Mouse (Mus musculus): ENCODE measurements at regions not wholly inside any gene's neighbourhood (a gene's known extent, or its start where the extent isn't known, plus 50 kb on each side); places are given as distances from the start of the nearest gene placed in this dataset.

DNA sequence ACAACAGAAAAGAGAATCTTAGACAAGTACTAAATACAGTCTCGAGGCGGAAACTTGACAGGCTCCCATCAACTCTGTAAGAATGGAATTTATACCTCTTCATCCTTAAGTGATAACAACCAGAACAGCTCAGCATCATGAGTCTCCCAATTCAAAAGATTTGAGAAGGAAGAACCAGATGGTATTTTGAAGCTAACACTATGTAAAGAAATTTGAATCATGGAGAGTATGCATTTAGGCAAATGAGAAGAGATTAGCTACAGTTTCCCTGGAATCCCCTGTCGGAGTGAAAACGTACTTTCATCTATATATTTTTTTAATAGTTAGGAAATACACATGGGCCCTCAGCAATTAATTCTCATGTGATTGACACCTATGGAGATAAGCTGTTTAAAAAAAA, 140.9 kb downstream of the Nrip1 start:
- H3K4me1 ChIP-seq (ENCODE audit: insufficient read depth, low read depth, low read length), result no peaks in the 10 kb centered on the region
- no peaks in the 10 kb centered on the region for H3K9me3 ChIP-seq (replicated peaks)
- H3K36me3 ChIP-seq (replicated peaks), result no peaks in the 10 kb centered on the region
- DNase-seq (ENCODE audit: low spot score), result no peak
- TF ChIP-seq GATA1 (IDR thresholded peaks at IDR 0.05; ENCODE audit: borderline replicate concordance, low read length) (no peak), POLR2AphosphoS5 (IDR thresholded peaks at IDR 0.05; ENCODE audit: insufficient replicate concordance, low read depth, low read length) (no peak), GATA2 (IDR thresholded peaks at IDR 0.05; ENCODE audit: borderline replicate concordance, low read depth, low read length) (no peak), CTCF (IDR thresholded peaks at IDR 0.05; ENCODE audit: low read depth, low read length) (no peak), TAL1 (conservative IDR thresholded peaks at IDR 0.05; ENCODE audit: low read depth, low read length) (no peak)
- no peak for ATAC-seq (ENCODE audit: extremely low read depth, insufficient number of reproducible peaks, low FRiP score, poor library complexity, severe bottlenecking)
- H3K27me3 ChIP-seq (ENCODE audit: insufficient read depth, low read length), result peaks cover 10% of the 10 kb centered on the region; the same call in 1 of the 2 replicates
- H3K4me3 ChIP-seq (ENCODE audit: low read depth, low read length), result no peak overlapping the region

GRCm38 (mm10) chr16:76232174-76232573, 141.5 kb downstream of the Nrip1 start:
- Histone ChIP-seq H3K27me3 (ENCODE audit: insufficient read depth, low read length) (peaks cover 10% of the 10 kb centered on the region; the same call in 1 of the 2 replicates), H3K36me3 (replicated peaks) (no peaks in the 10 kb centered on the region), H3K9me3 (replicated peaks) (no peaks in the 10 kb centered on the region), H3K4me1 (ENCODE audit: insufficient read depth, low read depth, low read length) (no peaks in the 10 kb centered on the region), H3K4me3 (ENCODE audit: low read depth, low read length) (no peak overlapping the region)
- DNase-seq (ENCODE audit: low spot score), result no peak
- no peak for ATAC-seq (ENCODE audit: extremely low read depth, insufficient number of reproducible peaks, low FRiP score, poor library complexity, severe bottlenecking)
- no peak for TF ChIP-seq CTCF (IDR thresholded peaks at IDR 0.05; ENCODE audit: low read depth, low read length)
- no peak for TF ChIP-seq TAL1 (conservative IDR thresholded peaks at IDR 0.05; ENCODE audit: low read depth, low read length)
- no peak for TF ChIP-seq GATA1 (IDR thresholded peaks at IDR 0.05; ENCODE audit: borderline replicate concordance, low read length)
- TF ChIP-seq POLR2AphosphoS5 (IDR thresholded peaks at IDR 0.05; ENCODE audit: insufficient replicate concordance, low read depth, low read length), result no peak
- no peak for TF ChIP-seq GATA2 (IDR thresholded peaks at IDR 0.05; ENCODE audit: borderline replicate concordance, low read depth, low read length)

DNA sequence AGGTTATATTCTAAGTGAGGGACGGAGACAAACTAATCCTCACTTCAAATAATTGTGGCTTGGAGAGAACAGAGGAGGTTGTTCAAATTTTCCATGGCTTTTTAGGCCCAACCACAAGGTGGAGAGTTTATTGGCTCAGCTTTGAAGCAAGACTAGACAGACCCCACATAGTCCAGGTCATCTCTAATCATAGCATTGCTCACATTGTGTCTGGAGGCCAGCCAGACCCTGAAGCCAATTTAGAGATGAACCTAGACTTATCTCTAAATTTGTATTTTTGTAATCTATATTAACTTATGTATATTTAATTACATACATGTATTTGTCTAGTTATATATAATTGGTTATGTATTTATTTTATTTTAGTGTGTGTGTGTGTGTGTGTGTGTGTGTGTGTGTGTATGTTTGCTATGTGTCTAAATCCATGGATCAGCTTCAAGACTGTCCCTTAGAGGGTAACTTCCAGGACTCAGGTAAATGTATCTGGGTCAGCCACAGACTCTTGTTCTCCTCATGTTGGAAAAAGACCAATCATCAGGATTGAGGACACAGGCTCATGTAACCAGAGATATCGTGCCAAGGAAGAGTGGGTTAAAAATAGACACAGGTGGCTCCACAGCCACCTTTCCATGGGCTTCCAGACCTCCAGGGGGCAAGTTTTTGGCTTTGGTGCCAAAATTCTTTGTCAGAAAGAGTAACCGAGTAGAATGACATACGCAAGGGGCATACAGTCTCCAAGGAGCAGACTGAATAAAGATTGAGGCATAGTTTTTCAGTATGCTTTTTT, 142.9 kb downstream of the Nrip1 start:
- H3K9me3 ChIP-seq (replicated peaks), result no peaks in the 10 kb centered on the region

DNA sequence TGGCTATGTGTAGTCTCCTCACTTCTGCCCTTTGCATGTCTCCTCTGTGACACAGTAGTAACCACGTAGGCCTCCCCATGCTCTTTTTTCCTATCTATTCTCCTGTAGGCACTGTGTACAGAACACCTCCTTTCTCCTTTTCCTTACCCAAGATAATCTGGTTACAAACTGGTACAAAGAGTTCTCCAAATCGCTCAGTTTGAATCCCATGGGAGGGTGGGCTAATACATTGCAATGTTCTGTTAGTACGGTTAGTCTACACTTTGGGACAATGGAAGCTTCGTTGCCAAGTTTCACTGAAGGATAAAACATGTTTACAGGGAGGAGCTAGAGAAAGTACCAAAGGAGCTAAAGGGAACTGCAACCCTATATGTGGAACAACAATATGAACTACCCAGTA, 145.2 kb downstream of the Nrip1 start:
- H3K36me3 ChIP-seq (replicated peaks), result no peaks in the 10 kb centered on the region
- TF ChIP-seq GATA1 (IDR thresholded peaks at IDR 0.05; ENCODE audit: borderline replicate concordance, low read length), result no peak
- no peak for TF ChIP-seq CTCF (IDR thresholded peaks at IDR 0.05; ENCODE audit: low read depth, low read length)
- no peak for TF ChIP-seq GATA2 (IDR thresholded peaks at IDR 0.05; ENCODE audit: borderline replicate concordance, low read depth, low read length)
- TF ChIP-seq POLR2AphosphoS5 (IDR thresholded peaks at IDR 0.05; ENCODE audit: insufficient replicate concordance, low read depth, low read length), result no peak
- no peak for TF ChIP-seq TAL1 (conservative IDR thresholded peaks at IDR 0.05; ENCODE audit: low read depth, low read length)
- H3K9me3 ChIP-seq (replicated peaks), result no peaks in the 10 kb centered on the region
- peaks cover 11% of the 10 kb centered on the region for H3K27me3 ChIP-seq (ENCODE audit: insufficient read depth, low read length)
- H3K4me1 ChIP-seq (ENCODE audit: insufficient read depth, low read depth, low read length), result no peaks in the 10 kb centered on the region
- no peak for DNase-seq (ENCODE audit: low spot score)
- ATAC-seq (ENCODE audit: extremely low read depth, insufficient number of reproducible peaks, low FRiP score, poor library complexity, severe bottlenecking), result no peak
- no peak overlapping the region for H3K4me3 ChIP-seq (ENCODE audit: low read depth, low read length)

More for the DNA sequence above, 142.9 kb downstream of the Nrip1 start:
- Histone ChIP-seq H3K36me3 (replicated peaks) (no peaks in the 10 kb centered on the region), H3K4me1 (ENCODE audit: insufficient read depth, low read depth, low read length) (no peaks in the 10 kb centered on the region), H3K4me3 (ENCODE audit: low read depth, low read length) (no peak overlapping the region), H3K27me3 (ENCODE audit: insufficient read depth, low read length) (peaks cover 15% of the 10 kb centered on the region)
- DNase-seq (ENCODE audit: low spot score) (no peak), ATAC-seq (ENCODE audit: extremely low read depth, insufficient number of reproducible peaks, low FRiP score, poor library complexity, severe bottlenecking) (no peak)
- TF ChIP-seq POLR2AphosphoS5 (IDR thresholded peaks at IDR 0.05; ENCODE audit: insufficient replicate concordance, low read depth, low read length) (no peak), GATA2 (IDR thresholded peaks at IDR 0.05; ENCODE audit: borderline replicate concordance, low read depth, low read length) (no peak), GATA1 (IDR thresholded peaks at IDR 0.05; ENCODE audit: borderline replicate concordance, low read length) (no peak), CTCF (IDR thresholded peaks at IDR 0.05; ENCODE audit: low read depth, low read length) (no peak), TAL1 (conservative IDR thresholded peaks at IDR 0.05; ENCODE audit: low read depth, low read length) (no peak)

DNA sequence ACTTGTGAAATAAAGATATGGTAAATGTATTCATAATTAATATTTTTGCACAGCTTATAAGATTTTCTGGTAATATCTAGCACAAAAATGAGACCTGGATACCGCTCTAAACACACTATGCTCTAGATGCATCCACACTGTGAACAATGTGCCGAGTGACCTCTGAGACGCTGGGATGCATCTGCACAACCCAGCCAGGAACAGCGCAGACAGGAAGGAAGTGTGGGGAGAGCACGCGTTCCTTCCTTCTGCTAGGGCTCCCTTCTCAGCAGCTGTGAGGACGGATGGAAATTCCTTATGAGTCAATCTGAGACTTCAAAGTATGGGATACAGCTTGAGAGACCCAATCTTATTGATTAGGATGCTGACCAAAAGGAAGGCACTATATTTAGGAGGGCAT, 147.2 kb downstream of the Nrip1 start:
- Histone ChIP-seq H3K4me1 (ENCODE audit: insufficient read depth, low read depth, low read length) (no peaks in the 10 kb centered on the region), H3K4me3 (ENCODE audit: low read depth, low read length) (no peak overlapping the region), H3K9me3 (replicated peaks) (no peaks in the 10 kb centered on the region), H3K36me3 (replicated peaks) (no peaks in the 10 kb centered on the region), H3K27me3 (ENCODE audit: insufficient read depth, low read length) (peaks cover 11% of the 10 kb centered on the region)
- no peak for ATAC-seq (ENCODE audit: extremely low read depth, insufficient number of reproducible peaks, low FRiP score, poor library complexity, severe bottlenecking)
- DNase-seq (ENCODE audit: low spot score), result no peak
- TF ChIP-seq POLR2AphosphoS5 (IDR thresholded peaks at IDR 0.05; ENCODE audit: insufficient replicate concordance, low read depth, low read length) (no peak), CTCF (IDR thresholded peaks at IDR 0.05; ENCODE audit: low read depth, low read length) (no peak), TAL1 (conservative IDR thresholded peaks at IDR 0.05; ENCODE audit: low read depth, low read length) (no peak), GATA1 (IDR thresholded peaks at IDR 0.05; ENCODE audit: borderline replicate concordance, low read length) (no peak), GATA2 (IDR thresholded peaks at IDR 0.05; ENCODE audit: borderline replicate concordance, low read depth, low read length) (no peak)

GRCm38 (mm10) chr16:76225587-76226226, 147.9 kb downstream of the Nrip1 start:
- no peak overlapping the region for H3K4me3 ChIP-seq (ENCODE audit: low read depth, low read length)
- no peak for TF ChIP-seq TAL1 (conservative IDR thresholded peaks at IDR 0.05; ENCODE audit: low read depth, low read length)
- no peak for TF ChIP-seq GATA2 (IDR thresholded peaks at IDR 0.05; ENCODE audit: borderline replicate concordance, low read depth, low read length)
- TF ChIP-seq CTCF (IDR thresholded peaks at IDR 0.05; ENCODE audit: low read depth, low read length), result no peak
- TF ChIP-seq POLR2AphosphoS5 (IDR thresholded peaks at IDR 0.05; ENCODE audit: insufficient replicate concordance, low read depth, low read length), result no peak
- no peak for TF ChIP-seq GATA1 (IDR thresholded peaks at IDR 0.05; ENCODE audit: borderline replicate concordance, low read length)
- no peak for ATAC-seq (ENCODE audit: extremely low read depth, insufficient number of reproducible peaks, low FRiP score, poor library complexity, severe bottlenecking)

More at GRCm38 (mm10) chr16:76225587-76226226, 147.9 kb downstream of the Nrip1 start:
- Histone ChIP-seq H3K36me3 (replicated peaks) (no peaks in the 10 kb centered on the region), H3K27me3 (ENCODE audit: insufficient read depth, low read length) (peaks cover 9% of the 10 kb centered on the region), H3K9me3 (replicated peaks) (no peaks in the 10 kb centered on the region), H3K4me1 (ENCODE audit: insufficient read depth, low read depth, low read length) (no peaks in the 10 kb centered on the region)
- no peak for DNase-seq (ENCODE audit: low spot score)
